Mouse (Mus musculus): ENCODE measurements around the gene Slc6a19.
A peak's percentile ranks its signal among the peaks of the same experiment; 100 is the strongest.

Slc6a19 gene

DNA sequence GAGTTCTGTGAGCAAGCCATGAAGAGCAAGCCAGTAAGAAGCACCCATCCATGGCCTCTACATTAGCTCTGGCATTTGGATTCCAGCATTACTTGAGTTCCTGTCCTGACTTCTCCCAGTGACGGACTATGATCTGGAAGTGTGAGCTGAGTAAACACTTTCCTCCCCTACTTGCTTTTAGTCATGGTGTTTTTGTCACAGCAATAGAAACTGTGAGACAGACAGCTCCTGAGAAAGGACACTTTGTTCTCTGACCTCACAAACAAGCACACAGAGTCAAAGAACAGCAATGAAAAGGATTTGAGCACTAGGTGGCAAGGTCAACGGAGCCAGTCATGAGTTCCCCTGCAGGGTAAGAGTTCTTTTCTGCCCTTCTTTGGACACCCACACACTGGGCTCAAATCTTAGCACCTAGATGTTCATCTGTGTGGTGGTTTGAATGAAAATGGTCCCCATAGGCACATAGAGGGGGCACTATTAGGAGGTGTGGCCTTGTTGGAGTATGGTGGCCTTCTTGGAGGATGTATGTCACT, 44.4 kb downstream of the Slc6a19 start:
- DNase-seq (ENCODE audit: low spot score in 2 of 2), result no peak

DNA sequence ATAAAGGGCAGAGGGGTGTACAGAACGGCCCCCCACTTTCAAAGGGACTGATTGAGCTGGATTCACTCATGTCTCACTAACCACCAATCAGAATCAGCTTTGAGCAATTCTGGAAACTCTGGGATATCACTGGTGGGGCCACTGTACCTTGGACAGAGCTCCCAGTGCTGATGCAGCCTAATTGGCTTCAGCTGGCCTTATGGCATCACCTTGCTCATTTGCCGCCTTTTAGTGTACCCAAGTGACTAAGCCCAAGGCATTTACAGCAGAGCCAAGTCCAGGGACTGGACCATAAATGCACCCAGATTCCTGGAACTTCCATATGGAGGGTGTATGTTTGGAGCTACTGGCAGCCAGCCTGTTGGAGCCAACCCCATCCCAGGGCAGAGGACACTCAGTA, 45.7 kb downstream of the Slc6a19 start:
- no peak for DNase-seq (ENCODE audit: low spot score in 2 of 2)

DNA sequence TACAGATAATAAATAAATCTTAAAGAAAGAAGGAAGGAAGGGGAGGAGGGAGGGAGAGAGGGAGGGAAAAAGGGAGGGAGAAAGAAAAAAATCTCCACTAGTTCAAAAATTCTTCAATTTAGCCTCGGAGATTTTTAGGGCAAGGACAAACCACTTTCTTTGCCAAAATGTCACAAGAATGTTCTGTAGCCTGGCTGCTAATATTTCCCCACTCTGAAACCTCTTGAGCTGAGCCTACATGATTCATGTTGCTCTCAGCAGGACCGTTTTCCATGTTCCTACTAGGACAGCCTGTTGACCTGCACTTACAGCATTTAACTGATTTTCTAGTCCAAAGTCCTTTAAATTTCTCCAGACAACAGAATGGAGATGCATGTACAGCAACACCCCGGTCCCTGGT, 49.7 kb downstream of the Slc6a19 start:
- DNase-seq (ENCODE audit: low spot score in 2 of 2), result no peak

DNA sequence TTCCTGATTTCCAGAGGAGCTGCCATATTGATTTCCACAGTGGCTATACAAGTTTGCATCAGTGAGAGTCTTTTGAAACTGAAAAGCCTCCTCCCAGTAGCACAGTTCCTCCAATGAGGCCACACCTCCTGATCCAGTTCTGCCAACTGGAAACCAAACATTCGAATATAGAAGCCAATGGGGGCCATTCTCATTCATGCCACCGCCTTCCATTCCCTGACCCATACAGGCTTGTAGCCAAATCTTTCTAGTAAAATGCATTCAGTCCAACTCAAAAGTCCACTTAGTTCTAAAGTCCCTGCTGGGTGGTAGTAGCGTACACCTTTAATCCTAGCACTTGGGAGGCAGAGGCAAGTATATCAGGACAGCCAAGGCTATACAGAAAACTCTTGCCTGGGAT, 51.4 kb downstream of the Slc6a19 start:
- DNase-seq (ENCODE audit: low spot score in 2 of 2), result no peak

DNA sequence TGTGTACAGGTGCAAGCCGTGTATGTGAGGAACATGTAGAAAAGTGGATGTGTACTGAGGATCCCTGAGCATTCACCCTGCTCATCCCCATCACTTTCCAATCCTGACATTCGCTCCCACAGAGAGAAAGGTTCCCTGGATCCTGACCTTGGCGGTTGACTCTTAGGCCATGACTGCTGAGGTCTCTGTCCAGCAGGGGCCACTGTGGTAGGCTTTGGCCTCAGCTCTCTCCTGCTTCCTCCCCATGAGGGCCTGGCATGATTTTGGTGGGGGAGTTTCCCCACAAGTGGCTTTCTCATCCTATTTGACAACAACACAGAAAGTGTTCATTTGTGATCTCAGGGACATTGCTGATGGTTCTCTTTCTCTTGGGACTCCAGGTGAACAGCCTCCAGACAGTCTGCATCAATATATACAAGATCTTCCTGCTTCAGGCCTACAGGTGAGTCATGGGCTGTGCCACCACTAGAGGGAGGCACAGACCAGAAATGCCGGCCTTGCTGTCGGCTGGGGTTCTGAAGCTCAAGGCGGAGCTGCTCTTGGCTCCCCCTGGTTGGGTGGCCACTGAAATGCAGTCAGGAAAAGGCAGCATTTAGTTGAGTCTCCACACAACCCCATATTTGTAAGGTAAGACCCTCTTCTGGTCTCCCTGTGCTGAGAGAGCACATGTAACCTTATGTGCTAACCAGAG, 58.1 kb downstream of the Slc6a19 start:
- peak; percentile 65 to 76 for DNase-seq (ENCODE audit: low spot score in 2 of 2)

DNA sequence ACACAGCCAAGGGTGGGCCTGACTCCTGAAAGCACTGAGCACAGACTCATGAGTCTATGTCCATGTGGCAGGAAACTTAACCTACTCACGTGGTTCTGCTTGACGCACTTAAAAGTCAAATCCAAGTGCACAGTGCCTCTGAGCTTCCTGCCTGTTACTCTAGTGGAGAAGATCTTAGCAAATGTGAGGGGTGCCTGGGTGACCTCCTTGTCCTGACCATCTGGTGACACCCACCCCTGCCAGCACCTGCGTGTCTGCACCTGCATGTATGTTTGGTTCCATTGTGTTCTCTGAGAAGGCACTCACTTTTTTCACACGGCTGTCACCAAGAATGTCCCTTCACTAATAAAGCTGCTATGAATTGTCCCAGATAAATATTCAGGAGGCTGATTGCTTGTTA, 63.4 kb downstream of the Slc6a19 start:
- no peak for DNase-seq (ENCODE audit: low spot score in 2 of 2)

DNA sequence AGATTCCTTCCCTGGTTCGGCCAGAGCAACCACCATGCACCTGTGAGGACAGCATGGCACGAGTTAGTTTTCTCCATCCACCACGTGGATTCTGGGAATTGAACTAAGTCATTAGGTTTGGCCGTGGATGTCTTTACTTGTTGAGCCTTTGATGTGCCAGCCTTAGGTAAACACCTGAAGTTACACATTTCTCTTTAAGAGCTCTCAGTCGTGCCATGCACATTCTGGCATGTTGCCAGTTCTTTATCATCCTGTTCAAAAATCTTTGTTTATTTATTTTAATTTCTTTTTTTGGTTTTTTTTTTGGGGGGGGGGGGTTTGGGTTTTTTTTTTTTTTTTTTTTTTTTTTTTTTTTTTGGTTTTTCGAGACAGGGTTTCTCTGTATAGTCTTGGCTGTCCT, 66.8 kb downstream of the Slc6a19 start:
- no peak for DNase-seq (ENCODE audit: low spot score in 2 of 2)

DNA sequence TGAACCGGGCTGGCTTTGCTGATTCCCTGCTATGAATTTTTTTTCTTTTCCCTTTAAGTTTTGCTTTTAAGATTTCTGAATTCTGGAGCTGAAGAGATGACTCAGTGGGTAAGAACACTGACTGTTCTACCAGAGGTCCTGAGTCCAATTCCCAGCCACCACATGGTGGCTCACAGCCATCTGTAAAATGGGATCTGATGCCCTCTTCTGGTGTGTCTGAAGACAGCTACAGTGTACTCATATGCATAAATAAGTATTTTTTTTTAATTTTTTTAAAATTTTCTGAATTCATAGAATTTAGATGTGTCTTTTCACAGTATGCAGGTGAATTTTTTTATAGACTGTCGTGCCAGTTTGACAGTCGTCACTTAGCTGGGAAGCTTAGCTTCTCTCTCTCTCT, 72.8 kb downstream of the Slc6a19 start:
- no peak for DNase-seq (ENCODE audit: low spot score in 2 of 2)
